Mouse (Mus musculus): Measurements from ENCODE around the gene Timmdc1. TPM values are rescaled to one million over a fixed set of nuclear protein-coding genes. Genes with fewer than 3 reads are reported as not detected.
A peak's percentile ranks its signal among the peaks of the same experiment; 100 is the strongest.

Gene Timmdc1
- polyA plus RNA-seq, 1 experiment from 2014 or later, result 44.5 TPM

GRCm38 (mm10) chr16:38548000-38548399, 25.5 kb upstream of the Timmdc1 start:
- no peaks in the 10 kb centered on the region for H3K27me3 ChIP-seq
- no peak for ATAC-seq
- TF ChIP-seq CTCF (IDR thresholded peaks at IDR 0.05), result no peak
- in situ Hi-C loops (cut with MboI; ENCODE audit: low pct_unique_long_range_greater_than_20kb), result loop anchor here (10.0 kb wide), 1 partner anchor 177 kb away; no protein-coding TSS in a partner anchor
- CTCF ChIA-PET, result interaction anchor here (2.2 kb wide), 1 partner anchor 11 kb away, joined by 7 read pairs; no protein-coding TSS in a partner anchor
- POLR2A ChIA-PET, result no interaction called here
- DNase-seq (ENCODE audit: low read depth, low spot score), result no peak

GRCm38 (mm10) chr16:38538716-38539380, 16.4 kb upstream of the Timmdc1 start:
- H3K27me3 ChIP-seq, result no peaks in the 10 kb centered on the region
- no peak for TF ChIP-seq CTCF (IDR thresholded peaks at IDR 0.05)
- POLR2A ChIA-PET, result interaction anchor here (0.6 kb wide), 1 partner anchor 18 kb away, joined by 3 read pairs; no protein-coding TSS in a partner anchor
- CTCF ChIA-PET, result no interaction called here
- DNase-seq (ENCODE audit: low read depth, low spot score), result no peak
- in situ Hi-C loops (cut with MboI; ENCODE audit: low pct_unique_long_range_greater_than_20kb), result no loop called here
- ATAC-seq, result no peak

DNA sequence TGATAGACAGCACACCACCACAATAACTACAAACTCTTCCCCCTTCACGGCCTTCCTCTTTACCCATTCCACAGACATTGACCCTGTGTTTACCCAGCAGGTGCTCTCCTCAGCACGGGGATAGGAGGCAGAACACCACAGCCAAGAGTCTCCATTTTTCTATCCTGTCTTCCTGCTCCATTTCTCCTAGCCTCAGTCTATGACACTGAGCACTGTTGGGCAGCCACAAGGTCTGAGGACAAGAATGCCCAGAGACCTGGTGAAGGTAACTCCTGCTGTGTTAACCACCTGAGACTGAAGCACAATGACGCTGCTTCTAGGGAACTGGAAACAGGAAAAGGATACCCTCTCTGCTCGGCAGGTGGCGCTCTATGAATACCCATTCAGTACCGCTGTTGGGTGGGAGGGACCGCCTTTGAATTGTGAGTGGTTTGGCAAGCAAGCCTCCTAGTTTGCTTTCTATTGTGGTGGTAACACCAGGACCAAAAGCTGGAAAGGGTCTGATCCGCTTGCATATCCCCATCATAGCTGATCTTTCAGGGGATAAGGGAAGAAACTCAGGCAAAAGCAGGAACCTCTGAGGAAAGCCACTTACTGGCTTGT, 14.2 kb upstream of the Timmdc1 start:
- no peaks in the 10 kb centered on the region for H3K27me3 ChIP-seq
- in situ Hi-C loops (cut with MboI; ENCODE audit: low pct_unique_long_range_greater_than_20kb), result no loop called here
- DNase-seq (ENCODE audit: low read depth, low spot score) (no peak), ATAC-seq (no peak)
- ChIA-PET POLR2A (interaction anchor here (1.2 kb wide), 1 partner anchor 13 kb away, joined by 3 read pairs; no protein-coding TSS in a partner anchor), CTCF (interaction anchor here (1.0 to 2.5 kb wide), 7 partner anchors 9 to 37 kb away, joined by 3 to 12 read pairs (median 5); partner anchors contain the start of genes Poglut1 and Timmdc1)
- TF ChIP-seq CTCF (IDR thresholded peaks at IDR 0.05), result peak; percentile 74

DNA sequence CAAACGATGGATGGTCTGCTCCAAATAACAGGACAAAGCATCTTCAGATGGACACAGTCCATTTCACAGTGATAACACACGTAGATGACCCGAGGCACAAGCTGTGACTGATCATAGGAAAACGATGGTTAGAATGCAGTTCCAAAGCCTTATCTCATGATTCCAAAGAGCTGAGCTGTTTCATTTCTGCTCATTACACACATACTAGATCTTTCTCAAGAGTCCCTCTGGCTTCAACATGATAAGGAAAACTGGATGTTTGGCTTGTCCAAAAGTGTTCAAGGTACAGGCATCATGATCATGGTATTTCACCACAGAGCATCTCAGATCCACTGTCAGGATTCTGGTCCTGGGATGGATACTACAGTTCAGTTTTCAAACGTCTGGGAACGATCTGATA, 3.8 kb upstream of the Timmdc1 start:
- POLR2A ChIA-PET, result no interaction called here
- CTCF ChIA-PET, result interaction anchor here (1.1 to 1.8 kb wide), 2 partner anchors 10 kb away, joined by 4 to 12 read pairs; no protein-coding TSS in a partner anchor
- in situ Hi-C loops (cut with MboI; ENCODE audit: low pct_unique_long_range_greater_than_20kb), result no loop called here
- DNase-seq (ENCODE audit: low read depth, low spot score) (no peak), ATAC-seq (no peak)
- H3K27me3 ChIP-seq, result no peaks in the 10 kb centered on the region
- TF ChIP-seq CTCF (IDR thresholded peaks at IDR 0.05), result no peak

GRCm38 (mm10) chr16:38521211-38521987, 1.1 kb downstream of the Timmdc1 start:
- DNase-seq (ENCODE audit: low read depth, low spot score) (no peak), ATAC-seq (no peak)
- in situ Hi-C loops (cut with MboI; ENCODE audit: low pct_unique_long_range_greater_than_20kb), result loop anchor here (25.0 kb wide), 1 partner anchor 434 kb away; the partner anchor contains the start of gene Gsk3b
- no peaks in the 10 kb centered on the region for H3K27me3 ChIP-seq
- ChIA-PET POLR2A (interaction anchor here (0.6 to 1.6 kb wide), 6 partner anchors 9 to 267 kb away, joined by 3 to 8 read pairs (median 6); partner anchors contain the start of genes Adprh, Maats1 and Poglut1), CTCF (interaction anchor here (0.8 to 4.3 kb wide), 2 partner anchors 15 to 176 kb away, joined by 3 to 24 read pairs; no protein-coding TSS in a partner anchor)
- no peak for TF ChIP-seq CTCF (IDR thresholded peaks at IDR 0.05)

GRCm38 (mm10) chr16:38519140-38519539, 3.3 kb downstream of the Timmdc1 start:
- DNase-seq (ENCODE audit: low read depth, low spot score) (no peak), ATAC-seq (no peak)
- in situ Hi-C loops (cut with MboI; ENCODE audit: low pct_unique_long_range_greater_than_20kb), result loop anchor here (25.0 kb wide), 1 partner anchor 432 kb away; the partner anchor contains the start of gene Gsk3b
- TF ChIP-seq CTCF (IDR thresholded peaks at IDR 0.05), result no peak
- ChIA-PET POLR2A (no interaction called here), CTCF (interaction anchor here (1.0 to 4.3 kb wide), 3 partner anchors 8 to 18 kb away, joined by 3 to 24 read pairs (median 3); no protein-coding TSS in a partner anchor)
- no peaks in the 10 kb centered on the region for H3K27me3 ChIP-seq

GRCm38 (mm10) chr16:38510846-38511245, 11.6 kb downstream of the Timmdc1 start:
- POLR2A ChIA-PET, result no interaction called here
- no peak for ATAC-seq
- CTCF ChIA-PET, result interaction anchor here (0.8 to 1.2 kb wide), 2 partner anchors 8 to 58 kb away, joined by 3 read pairs; no protein-coding TSS in a partner anchor
- DNase-seq (ENCODE audit: low read depth, low spot score), result no peak
- no peaks in the 10 kb centered on the region for H3K27me3 ChIP-seq
- TF ChIP-seq CTCF (IDR thresholded peaks at IDR 0.05), result no peak
- in situ Hi-C loops (cut with MboI; ENCODE audit: low pct_unique_long_range_greater_than_20kb), result loop anchor here (25.0 kb wide), 1 partner anchor 424 kb away; the partner anchor contains the start of gene Gsk3b

- DNase-seq (ENCODE audit: low read depth, low spot score) (no peak), ATAC-seq (peak; percentile 73)
- ChIA-PET POLR2A (no interaction called here), CTCF (interaction anchor here (0.6 to 3.8 kb wide), 17 partner anchors 10 to 733 kb away, joined by 3 to 24 read pairs (median 3); partner anchors contain the start of genes Cd80 and Timmdc1)
- peak; percentile 94 for TF ChIP-seq CTCF (IDR thresholded peaks at IDR 0.05)
- in situ Hi-C loops (cut with MboI; ENCODE audit: low pct_unique_long_range_greater_than_20kb), result loop anchor here (5.0 to 25.0 kb wide), 3 partner anchors 159 to 531 kb away; partner anchors contain the start of genes Cox17, Gm21987 and Gsk3b
- no peaks in the 10 kb centered on the region for H3K27me3 ChIP-seq
Observed at GRCm38 (mm10) chr16:38506041-38506634, 16.3 kb downstream of the Timmdc1 start.

GRCm38 (mm10) chr16:38503528-38503927, 18.9 kb downstream of the Timmdc1 start:
- CTCF ChIA-PET, result interaction anchor here (0.7 kb wide), 1 partner anchor 14 kb away, joined by 3 read pairs; no protein-coding TSS in a partner anchor
- TF ChIP-seq CTCF (IDR thresholded peaks at IDR 0.05), result no peak
- in situ Hi-C loops (cut with MboI; ENCODE audit: low pct_unique_long_range_greater_than_20kb), result loop anchor here (10.0 to 25.0 kb wide), 2 partner anchors 416 to 529 kb away; partner anchors contain the start of gene Gsk3b
- H3K27me3 ChIP-seq, result no peaks in the 10 kb centered on the region
- POLR2A ChIA-PET, result no interaction called here
- no peak for ATAC-seq
- no peak for DNase-seq (ENCODE audit: low read depth, low spot score)
